Mouse (Mus musculus): ENCODE measurements around the gene Upp1.
"Not testable (repeated sequence)": the region's sequence is repeated elsewhere in the genome, so short reads cannot be mapped to it uniquely, and the experiment has no call there.

Upp1 gene

DNA sequence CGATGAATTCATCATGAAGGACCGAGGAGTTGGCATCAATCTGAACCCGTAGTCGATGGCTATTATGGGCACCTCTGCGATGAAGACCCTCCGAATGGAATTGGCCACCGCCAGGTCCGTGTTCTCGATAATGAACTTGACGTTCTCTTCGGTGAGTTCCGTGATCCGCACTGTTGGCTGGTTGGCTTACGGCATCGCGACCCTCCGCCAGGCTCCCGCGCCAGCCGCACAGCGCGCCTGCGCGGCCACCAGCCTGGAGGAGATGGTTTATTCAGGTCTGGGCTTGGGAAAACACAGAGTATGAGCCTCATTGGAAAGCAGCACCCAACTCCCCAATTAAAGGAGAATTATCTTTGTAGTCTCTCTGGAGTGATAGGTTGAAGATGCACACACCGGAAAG, 32.5 kb downstream of the Upp1 start:
- not testable (repeated sequence) for DNase-seq (ENCODE audit: extremely low spot score, low spot score)

DNA sequence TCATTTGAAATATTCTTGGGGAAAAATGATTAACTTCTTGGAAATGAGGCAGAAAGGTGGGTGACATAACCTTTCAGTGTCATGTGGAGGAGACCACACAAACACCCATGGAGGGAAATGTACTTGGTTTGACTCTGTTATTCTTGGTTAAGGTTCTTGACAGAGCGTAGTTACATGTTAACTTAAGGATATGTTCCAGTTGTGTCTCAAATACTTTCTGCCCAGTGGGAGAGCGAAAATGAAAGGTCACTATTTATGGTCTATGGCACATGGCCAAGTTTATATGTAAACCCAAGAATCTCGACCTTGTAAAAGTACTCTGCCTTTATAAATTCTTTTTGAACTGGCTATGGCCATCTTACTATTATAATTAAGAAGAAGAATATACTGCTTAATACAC, 42.0 kb downstream of the Upp1 start:
- no peak for DNase-seq (ENCODE audit: extremely low spot score, low spot score)

DNA sequence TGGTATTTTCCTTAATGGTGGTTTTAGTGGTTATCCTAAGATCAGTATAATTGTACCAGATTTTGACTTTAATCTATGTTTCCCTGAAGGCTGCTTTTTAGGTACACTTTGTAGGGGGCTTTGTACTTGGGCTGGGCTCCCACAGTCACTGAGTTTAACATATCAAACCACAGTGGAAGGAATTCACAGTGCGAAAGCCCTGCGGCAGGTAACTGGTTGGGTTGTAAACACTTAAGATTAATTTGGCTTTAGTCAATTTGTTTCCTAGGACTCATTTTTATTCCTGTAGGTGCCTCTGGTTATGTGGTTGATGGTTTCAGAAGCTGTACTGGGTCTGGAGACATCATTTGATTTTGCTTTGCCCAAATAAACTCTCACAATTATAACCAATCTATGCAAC, 49.4 kb downstream of the Upp1 start:
- no peak for DNase-seq (ENCODE audit: extremely low spot score, low spot score)

DNA sequence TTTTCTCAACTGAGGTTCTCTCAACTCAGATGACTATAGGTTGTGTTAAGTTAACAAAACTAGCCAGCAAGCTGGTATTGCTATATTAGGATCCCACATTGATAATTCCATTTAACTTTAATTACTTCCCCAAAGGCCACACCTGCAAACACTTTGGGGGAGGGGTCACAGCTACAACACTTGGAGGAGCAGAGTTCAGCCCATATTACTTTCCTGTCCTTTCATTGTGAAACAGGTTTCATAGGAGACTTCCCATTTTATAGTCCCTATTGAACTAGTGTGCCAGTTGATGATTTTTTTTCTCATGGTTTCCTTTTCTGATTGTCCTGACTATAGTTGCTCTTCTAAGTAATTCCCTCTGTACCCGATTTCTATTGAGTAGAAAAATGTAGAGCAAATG, 63.6 kb downstream of the Upp1 start:
- DNase-seq (ENCODE audit: extremely low spot score, low spot score): no peak
